Mouse (Mus musculus) adrenal gland, adult 2 months (tissue): Measurements from ENCODE around the gene Zbtb16. TPM values are rescaled to one million over a fixed set of nuclear protein-coding genes. Genes with fewer than 3 reads are reported as not detected.
A peak's percentile ranks its signal among the peaks of the same experiment; 100 is the strongest.

ENCODE experiments used
- DNase-seq: peaks from one replicate; pipeline ENCODE4 v3.0.0; 2021
- polyA plus RNA-seq: library from polyadenylated mRNA; depleted of rRNA; stranded (reverse); fragments of >200 nt; gene quantifications from 2 replicates; pipeline ENCODE4 v1.2.3, GENCODE M21; 2012
- total RNA-seq, 2 experiments: library from RNA; stranded (reverse); gene quantifications; 2 replicates each; pipeline ENCODE4 v1.2.3; 2021

Zbtb16 gene
- total and polyA plus RNA-seq, 3 experiments, result 17.7 to 73.3 (median 25.6) TPM

DNA sequence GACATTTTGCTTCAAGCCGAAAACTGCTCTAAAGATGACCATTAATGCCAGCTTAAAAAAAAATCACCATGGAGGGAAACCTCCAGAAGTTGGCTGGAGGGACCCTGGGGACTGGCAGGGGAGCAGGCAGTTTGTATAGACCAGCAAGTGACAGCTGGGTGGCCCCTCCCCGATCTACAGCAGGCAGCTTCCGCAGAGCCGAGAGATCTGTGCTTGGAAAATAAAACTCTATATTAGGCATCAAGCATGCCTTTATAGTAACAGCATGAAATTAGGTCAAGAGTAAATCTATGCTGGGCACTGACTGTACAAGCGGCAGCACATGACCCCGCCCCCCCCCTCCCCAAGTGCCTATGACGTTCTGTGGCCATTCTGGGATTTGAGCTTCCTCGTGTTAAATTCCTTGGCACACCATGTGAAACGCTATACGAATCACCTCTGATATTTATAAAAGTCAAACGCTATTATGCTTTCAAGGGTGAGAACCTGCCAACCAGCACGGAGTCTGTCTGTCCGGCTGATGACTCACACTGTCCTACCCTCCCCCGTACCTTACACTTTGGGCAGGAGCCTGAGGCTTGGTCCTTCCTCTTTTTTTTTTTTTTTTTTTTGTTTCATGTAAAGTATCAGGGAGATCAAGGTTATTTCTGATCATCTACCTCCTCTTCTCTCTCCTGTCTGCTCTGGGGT lies 128.7 kb downstream of the Zbtb16 start:
- peak; percentile 62 for DNase-seq

- DNase-seq, result peak; percentile 51
These were observed 134.7 kb downstream of the Zbtb16 start for GRCm38 (mm10) chr9:48701296-48701695.

DNA sequence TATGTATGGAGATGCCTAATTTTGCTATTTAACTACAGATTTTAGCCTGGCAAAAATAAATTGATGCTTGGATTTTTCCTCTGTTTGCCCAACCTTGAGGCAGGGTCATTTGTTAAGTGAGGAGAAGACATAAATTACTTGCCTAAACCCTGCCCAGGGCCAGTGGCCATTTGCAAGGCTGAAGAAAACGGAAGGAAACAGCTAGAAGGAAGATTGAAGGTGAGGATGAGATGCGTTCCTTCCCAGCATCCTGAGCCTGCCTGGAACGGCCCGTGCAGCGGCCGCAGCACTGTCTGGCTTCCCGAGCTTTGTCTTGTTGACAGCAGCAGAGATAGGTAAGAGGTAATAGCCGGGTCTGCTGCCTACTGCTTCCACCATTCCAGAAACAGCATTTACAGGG lies 135.2 kb downstream of the Zbtb16 start:
- peak; percentile 59 for DNase-seq

DNA sequence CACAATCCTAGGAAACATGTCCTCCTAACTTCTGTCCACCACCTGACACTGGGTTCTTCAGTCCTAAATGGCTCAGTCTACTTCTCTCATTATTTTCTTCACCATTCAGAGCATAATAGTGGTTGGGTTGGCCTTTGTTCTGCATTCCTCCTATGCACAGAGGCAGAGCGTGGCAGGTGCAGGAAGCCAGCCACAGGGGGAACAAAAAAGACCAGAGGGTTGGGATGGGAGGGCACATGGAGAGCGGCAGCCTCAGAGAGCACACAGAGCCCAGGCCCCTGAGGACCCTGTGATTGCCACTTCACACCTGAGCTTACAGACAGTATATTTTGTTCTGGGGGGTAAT lies 138.6 kb downstream of the Zbtb16 start:
- no peak for DNase-seq

GRCm38 (mm10) chr9:48696731-48697469 lies 139.1 kb downstream of the Zbtb16 start:
- no peak for DNase-seq

- DNase-seq, result no peak
These were observed 139.7 kb downstream of the Zbtb16 start for GRCm38 (mm10) chr9:48696330-48696729.

GRCm38 (mm10) chr9:48695796-48696195 lies 140.2 kb downstream of the Zbtb16 start:
- no peak for DNase-seq

- no peak for DNase-seq
These were observed 141.4 kb downstream of the Zbtb16 start for GRCm38 (mm10) chr9:48694616-48695061.

- DNase-seq, result no peak
These were observed 142.3 kb downstream of the Zbtb16 start for GRCm38 (mm10) chr9:48693696-48694095.

DNA sequence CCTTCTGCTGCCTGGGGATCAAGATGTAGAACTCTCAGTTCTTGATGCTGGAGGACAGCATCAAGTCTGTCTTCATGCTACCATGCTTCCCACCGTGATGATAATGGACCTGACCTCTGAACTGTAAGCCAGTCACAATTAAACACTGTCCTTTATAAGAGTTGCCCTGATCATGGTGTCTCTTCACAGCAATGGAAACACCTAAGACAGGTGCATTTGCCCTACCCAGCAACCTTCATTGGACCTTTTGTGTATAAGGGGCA lies 146.4 kb downstream of the Zbtb16 start:
- no peak for DNase-seq

DNA sequence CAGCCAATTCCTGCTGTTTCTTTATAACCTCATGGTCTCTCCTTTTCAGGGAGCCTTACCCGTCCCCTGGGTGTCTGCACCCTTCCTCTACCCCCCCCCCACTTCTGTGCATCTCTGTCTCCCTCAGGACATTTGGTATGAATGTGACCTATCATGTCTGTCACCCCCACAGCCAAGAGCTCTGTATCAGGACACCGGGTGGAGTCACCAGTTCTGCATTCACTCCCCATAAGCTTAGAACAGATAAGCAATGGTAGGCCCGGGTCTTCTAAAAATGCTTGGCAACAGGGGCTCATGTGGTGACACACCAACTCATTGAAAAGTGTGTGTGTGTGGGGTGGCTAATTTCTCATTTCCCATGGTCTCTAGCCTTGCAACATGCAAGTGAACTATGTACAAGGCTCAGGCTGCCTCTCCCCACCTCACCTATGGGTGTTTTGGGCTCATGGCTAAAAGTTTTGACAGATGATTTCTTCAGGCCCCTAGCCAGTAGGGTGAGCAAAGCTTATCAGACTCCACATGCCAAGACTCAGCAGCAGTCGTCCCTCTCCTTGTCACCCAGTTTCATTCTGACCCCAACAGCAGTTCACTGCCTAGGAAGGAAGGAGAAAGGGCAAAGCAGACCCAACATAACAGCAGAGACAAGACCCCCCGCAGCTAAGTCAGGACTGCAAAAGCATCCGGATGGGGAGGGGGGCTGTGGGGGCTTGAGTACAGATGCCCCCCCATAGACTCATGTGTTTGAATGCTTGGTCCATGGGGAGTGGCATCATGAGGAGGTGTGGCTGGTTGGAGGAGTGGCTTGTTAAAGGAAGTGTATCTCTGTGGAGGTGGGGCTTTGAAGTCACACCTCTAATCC lies 146.9 kb downstream of the Zbtb16 start:
- no peak for DNase-seq

- no peak for DNase-seq
These were observed 148.1 kb downstream of the Zbtb16 start for GRCm38 (mm10) chr9:48687891-48688290.

GRCm38 (mm10) chr9:48685721-48686120 lies 150.3 kb downstream of the Zbtb16 start:
- DNase-seq, result peak; percentile 80

- no peak for DNase-seq
These were observed 151.9 kb downstream of the Zbtb16 start for GRCm38 (mm10) chr9:48684144-48684543.

DNA sequence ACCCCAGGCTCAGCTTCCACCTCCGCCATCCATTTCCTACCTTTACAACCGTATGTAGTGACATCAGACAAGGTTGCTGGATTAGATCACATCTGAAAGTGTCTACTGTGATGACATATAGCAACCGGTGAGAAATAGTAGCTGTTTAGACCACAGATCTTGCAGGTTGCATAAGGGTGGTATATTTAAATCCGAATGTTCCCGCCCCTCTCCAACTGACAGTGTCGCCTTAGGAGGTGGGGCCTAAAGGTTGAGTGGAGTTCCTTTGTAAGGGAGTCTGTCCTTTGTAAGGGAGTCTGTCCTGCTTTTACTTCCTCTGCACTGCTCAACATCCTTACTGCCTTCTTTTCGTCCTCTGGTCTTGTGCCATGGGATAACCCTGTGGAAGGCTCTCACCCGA lies 154.8 kb downstream of the Zbtb16 start:
- no peak for DNase-seq

- DNase-seq, result no peak
These were observed 157.3 kb downstream of the Zbtb16 start for GRCm38 (mm10) chr9:48678426-48679358.

DNA sequence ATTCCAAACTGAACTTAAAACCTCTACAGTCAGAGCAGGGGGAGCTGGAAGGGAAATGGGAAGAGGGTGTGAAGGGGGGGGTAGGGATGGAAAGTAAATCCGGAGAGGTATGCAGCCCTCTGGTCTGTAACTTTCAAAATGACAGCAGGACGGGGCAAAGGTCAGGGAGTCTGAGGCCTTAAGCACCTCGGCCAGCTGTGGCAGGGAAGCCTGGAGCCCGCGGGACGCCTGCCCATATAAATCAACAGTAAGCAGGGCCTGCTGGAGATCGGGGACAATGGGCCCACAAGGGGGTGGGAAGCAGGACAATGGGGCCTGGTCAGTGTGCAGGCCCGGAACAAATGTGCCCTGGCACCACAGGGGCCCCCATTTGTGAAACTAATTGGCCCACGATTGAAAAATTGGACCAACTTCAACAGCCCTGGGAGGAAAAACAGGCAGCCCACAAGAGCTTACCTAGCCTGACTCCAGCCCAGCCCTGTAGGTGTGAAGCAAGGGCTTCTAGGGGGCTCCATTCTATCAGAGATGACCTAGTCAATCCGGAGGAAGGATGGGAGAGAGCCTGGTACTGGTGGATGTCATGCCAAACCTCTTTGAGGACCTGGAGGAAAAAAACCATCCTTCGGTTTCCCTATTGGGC lies 160.8 kb downstream of the Zbtb16 start:
- no peak for DNase-seq

DNA sequence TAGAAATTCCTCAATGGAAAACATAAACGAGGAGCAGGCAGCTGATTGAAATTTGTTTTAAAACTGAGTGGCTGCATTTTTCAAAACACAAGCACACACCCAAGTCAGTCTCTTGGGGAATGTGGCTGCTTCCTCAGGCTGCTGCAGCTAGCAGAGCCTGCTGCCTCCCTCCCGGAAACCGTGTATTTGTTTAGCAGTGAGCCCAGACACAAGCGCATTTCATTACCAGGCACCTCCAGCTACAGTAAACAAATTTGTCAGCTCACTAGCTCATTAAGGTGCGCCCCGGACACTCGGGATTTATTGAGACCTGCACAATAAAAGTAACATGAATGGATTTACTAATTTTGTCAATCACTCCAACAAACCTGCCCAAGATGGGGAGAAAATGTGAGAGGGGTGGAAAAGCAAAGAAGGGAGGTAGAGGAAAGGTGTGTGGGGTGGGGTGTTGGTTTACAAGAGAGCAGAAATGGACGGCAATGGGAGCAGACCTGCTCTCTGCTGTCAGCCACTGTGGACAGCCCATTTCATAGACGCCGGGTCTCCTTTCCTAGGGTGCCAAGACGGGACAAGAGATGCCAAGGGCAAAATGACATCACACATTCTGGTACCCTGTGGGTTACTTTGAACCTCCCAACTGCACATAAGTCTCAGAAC lies 161.5 kb downstream of the Zbtb16 start:
- DNase-seq, result no peak

DNA sequence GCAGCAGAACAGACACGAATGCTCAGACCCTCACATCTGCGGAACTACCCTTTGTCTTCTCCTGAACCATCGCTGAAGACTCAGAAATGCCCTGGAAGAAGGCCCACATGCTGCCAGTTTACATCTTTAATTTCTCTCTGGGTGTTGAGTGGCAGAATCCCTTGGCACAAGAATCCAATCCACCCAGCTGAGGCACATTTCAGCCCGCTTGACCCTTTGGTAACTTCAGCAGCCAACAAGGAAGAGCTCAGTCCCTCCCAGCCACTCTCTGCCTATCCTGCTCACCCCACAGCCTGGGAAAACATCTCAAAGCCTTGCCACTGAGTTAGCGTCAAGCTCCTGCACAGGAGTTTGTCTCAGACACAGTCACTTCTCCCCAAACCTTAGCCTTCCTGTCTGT lies 162.2 kb downstream of the Zbtb16 start:
- no peak for DNase-seq

- no peak for DNase-seq
These were observed 162.8 kb downstream of the Zbtb16 start for GRCm38 (mm10) chr9:48673213-48673612.

DNA sequence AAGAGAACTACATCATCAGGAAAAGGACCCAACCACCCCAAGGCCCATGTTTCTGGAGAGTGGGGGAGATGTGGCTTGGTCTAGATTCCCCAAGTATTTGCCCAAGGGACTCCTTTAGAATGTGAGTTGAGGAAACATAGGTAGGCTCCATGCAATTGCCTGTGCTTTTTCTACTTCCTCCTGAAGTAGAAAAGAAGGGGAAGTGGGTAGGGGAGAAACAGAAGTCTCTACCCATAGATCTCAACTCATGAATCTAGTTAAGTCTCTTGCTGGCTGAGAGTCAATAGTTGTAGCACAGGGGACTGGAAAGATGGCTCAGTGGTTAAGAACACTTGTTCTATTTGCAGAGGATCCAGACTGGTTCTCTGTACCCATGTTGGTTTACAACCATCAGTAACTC lies 164.2 kb downstream of the Zbtb16 start:
- DNase-seq, result no peak
